Mouse (Mus musculus) embryo, embryonic 10.5 days (tissue): Measurements from ENCODE around the gene Exoc3l.
A peak's percentile ranks its signal among the peaks of the same experiment; 100 is the strongest.

Experiments used
- DNase-seq: peaks from one replicate; pipeline ENCODE4 v3.0.0-alpha.2; 2015; ENCODE audit warnings: low spot score

Gene Exoc3l

GRCm38 (mm10) chr8:105268342-105269074 lies 27.4 kb downstream of the Exoc3l start:
- DNase-seq, result peak; percentile 82

- DNase-seq, result no peak
These were observed 29.1 kb downstream of the Exoc3l start for GRCm38 (mm10) chr8:105266775-105267174.

- peak; percentile 29 for DNase-seq
These were observed 30.8 kb downstream of the Exoc3l start for GRCm38 (mm10) chr8:105265128-105265527.

- peak; percentile 78 for DNase-seq
These were observed 31.6 kb downstream of the Exoc3l start, which contains the start of the genes Tradd and Fbxl8 for GRCm38 (mm10) chr8:105264024-105264982. Tradd (minus strand) TSS chr8:105264609. Fbxl8 (plus strand) TSS chr8:105264648.

- DNase-seq, result no peak
These were observed 32.5 kb downstream of the Exoc3l start for GRCm38 (mm10) chr8:105263244-105263912.

- DNase-seq, result no peak
These were observed 34.4 kb downstream of the Exoc3l start for GRCm38 (mm10) chr8:105261326-105261980.

GRCm38 (mm10) chr8:105260371-105261099 lies 35.4 kb downstream of the Exoc3l start:
- DNase-seq, result no peak

- DNase-seq, result peak; percentile 86
These were observed 36.1 kb downstream of the Exoc3l start for GRCm38 (mm10) chr8:105259721-105260320.

- peak; percentile 65 for DNase-seq
These were observed 36.8 kb downstream of the Exoc3l start for GRCm38 (mm10) chr8:105258911-105259720.

- DNase-seq, result no peak
These were observed 38.4 kb downstream of the Exoc3l start for GRCm38 (mm10) chr8:105257318-105258114.

GRCm38 (mm10) chr8:105254966-105255350 lies 40.9 kb downstream of the Exoc3l start, which contains the start of gene B3gnt9:
B3gnt9 (minus strand) TSS chr8:105255153.
- DNase-seq, result peak; percentile 59

GRCm38 (mm10) chr8:105254152-105254965 lies 41.5 kb downstream of the Exoc3l start:
- DNase-seq, result peak; percentile 94

- no peak for DNase-seq
These were observed 42.1 kb downstream of the Exoc3l start for GRCm38 (mm10) chr8:105253766-105254151.

- no peak for DNase-seq
These were observed 43.0 kb downstream of the Exoc3l start for GRCm38 (mm10) chr8:105252680-105253537.

GRCm38 (mm10) chr8:105251954-105252353 lies 43.9 kb downstream of the Exoc3l start:
- DNase-seq, result no peak

- DNase-seq, result no peak
These were observed 54.9 kb downstream of the Exoc3l start for GRCm38 (mm10) chr8:105241016-105241415.
